Mouse (Mus musculus) midbrain, embryonic 13.5 days (tissue): ENCODE data around the gene Padi1. TPM values are rescaled to one million over a fixed set of nuclear protein-coding genes. Genes with fewer than 3 reads are reported as not detected.

Source experiments
- ATAC-seq: fragments of 200-750 bp; cut with Nextera tagmentation; 2 replicates; pipeline ENCODE4 v1.8.0; 2017; ENCODE audit warnings: mild to moderate bottlenecking, moderate TSS enrichment, moderate library complexity
- H3K27ac ChIP-seq: fragments of 300-500 bp; sonication (generic); 2 replicates; pipeline ENCODE4 v1.5.1; 2015; ENCODE audit warnings: inconsistent platforms, mild to moderate bottlenecking, moderate library complexity
- H3K27me3 ChIP-seq: fragments of 300-500 bp; sonication (generic); 2 replicates; pipeline ENCODE4 v1.6.1; 2015; ENCODE audit warnings: mild to moderate bottlenecking, inconsistent platforms
- H3K36me3 ChIP-seq: fragments of 300-500 bp; sonication (generic); 2 replicates; pipeline ENCODE4 v1.6.1; 2015; ENCODE audit warnings: mild to moderate bottlenecking, inconsistent platforms
- H3K4me1 ChIP-seq: fragments of 300-500 bp; sonication (generic); replicated peaks from 2 replicates; pipeline ENCODE4 v1.6.1; 2015; ENCODE audit warnings: inconsistent platforms
- H3K4me2 ChIP-seq: fragments of 300-500 bp; sonication (generic); replicated peaks from 2 replicates; pipeline ENCODE4 v1.6.1; 2015; ENCODE audit warnings: moderate library complexity, mild to moderate bottlenecking, inconsistent platforms
- H3K4me3 ChIP-seq: fragments of 300-500 bp; sonication (generic); replicated peaks from 2 replicates; pipeline ENCODE4 v1.5.1; 2015; ENCODE audit warnings: mild to moderate bottlenecking, inconsistent platforms
- H3K9ac ChIP-seq: fragments of 300-500 bp; sonication (generic); replicated peaks from 2 replicates; pipeline ENCODE4 v1.6.1; 2015; ENCODE audit warnings: mild to moderate bottlenecking, inconsistent platforms
- H3K9me3 ChIP-seq: fragments of 300-500 bp; sonication (generic); 2 replicates; pipeline ENCODE4 v1.6.1; 2016; ENCODE audit warnings: mild to moderate bottlenecking, inconsistent platforms
- WGBS: fragments of 180-500 bp; shearing (Covaris S2); methylation state at CpG from one replicate; pipeline ENCODE4 v1.1.7; 2015; 5-methylcytosine and 5-hydroxymethylcytosine counted together
- polyA plus RNA-seq: library from polyadenylated mRNA; unstranded; fragments of >200 nt; fragmentation: Nextera tagmentation; extraction: Ambion mirVana; gene quantifications from 2 replicates; pipeline ENCODE4 v1.2.1, GENCODE M21; 2015

The Padi1 gene
- polyA plus RNA-seq, 1 experiment from 2014 or later: not detected

DNA sequence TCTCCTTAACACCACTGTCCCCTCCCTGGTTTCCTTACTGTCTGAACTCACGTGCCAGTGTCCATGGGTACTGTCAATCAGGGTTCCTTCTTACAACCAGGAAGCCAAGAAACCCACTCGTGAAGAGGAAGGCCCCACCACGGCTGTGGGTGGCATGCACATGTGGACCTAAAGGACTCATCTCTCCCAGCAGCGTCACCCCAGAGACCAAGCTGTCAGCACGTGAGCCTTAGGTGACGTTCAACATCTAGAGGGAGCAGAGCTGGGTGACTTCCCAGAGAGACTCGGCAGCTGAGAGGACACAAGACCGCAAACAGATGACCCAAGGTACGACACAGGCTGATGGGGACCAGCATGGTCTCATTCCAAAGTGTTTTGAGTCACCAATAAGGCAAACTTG lies 31.9 kb upstream of the Padi1 start:
- H3K4me1 ChIP-seq: peaks cover 4% of the 10 kb centered on the region; the same call in 1 of the 2 replicates
- H3K36me3 ChIP-seq: no peaks in the 10 kb centered on the region
- H3K4me2 ChIP-seq: no peak overlapping the region
- ATAC-seq: no peak
- no peak overlapping the region for H3K9ac ChIP-seq
- H3K27ac ChIP-seq: no peak overlapping the region
- H3K9me3 ChIP-seq: peaks cover 13% of the 10 kb centered on the region
- H3K27me3 ChIP-seq: no peaks in the 10 kb centered on the region
- no peak overlapping the region for H3K4me3 ChIP-seq
- 78% methylated on average over 9 of the region's 9 CpGs for WGBS

DNA sequence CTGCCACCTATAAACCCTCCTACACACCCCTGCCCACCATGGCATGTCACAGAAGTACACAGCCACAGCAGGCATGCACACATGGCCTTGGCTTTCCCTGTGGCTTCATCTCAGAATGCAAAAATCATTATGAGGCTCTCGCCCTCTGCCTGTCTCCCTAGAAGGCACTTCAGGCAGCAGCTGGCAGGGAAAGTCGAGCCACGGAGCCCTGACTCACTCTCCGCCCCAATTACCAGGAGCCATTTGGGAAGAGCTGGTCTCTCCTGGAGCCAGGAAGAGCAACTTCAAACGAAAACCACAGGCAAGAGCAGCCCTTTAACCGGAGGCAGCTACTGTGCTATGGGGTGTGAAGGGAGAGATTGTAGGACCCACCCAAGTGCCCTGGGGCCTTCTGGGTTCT lies 31.1 kb upstream of the Padi1 start:
- no peak overlapping the region for H3K27ac ChIP-seq
- peaks cover 7% of the 10 kb centered on the region for H3K9me3 ChIP-seq
- no peak overlapping the region for H3K4me2 ChIP-seq
- no peaks in the 10 kb centered on the region for H3K36me3 ChIP-seq
- no peak overlapping the region for H3K4me3 ChIP-seq
- H3K27me3 ChIP-seq: no peaks in the 10 kb centered on the region
- peaks cover 4% of the 10 kb centered on the region; the same call in 1 of the 2 replicates for H3K4me1 ChIP-seq
- WGBS: 70% methylated on average over 6 of the region's 6 CpGs
- no peak for ATAC-seq
- no peak overlapping the region for H3K9ac ChIP-seq

DNA sequence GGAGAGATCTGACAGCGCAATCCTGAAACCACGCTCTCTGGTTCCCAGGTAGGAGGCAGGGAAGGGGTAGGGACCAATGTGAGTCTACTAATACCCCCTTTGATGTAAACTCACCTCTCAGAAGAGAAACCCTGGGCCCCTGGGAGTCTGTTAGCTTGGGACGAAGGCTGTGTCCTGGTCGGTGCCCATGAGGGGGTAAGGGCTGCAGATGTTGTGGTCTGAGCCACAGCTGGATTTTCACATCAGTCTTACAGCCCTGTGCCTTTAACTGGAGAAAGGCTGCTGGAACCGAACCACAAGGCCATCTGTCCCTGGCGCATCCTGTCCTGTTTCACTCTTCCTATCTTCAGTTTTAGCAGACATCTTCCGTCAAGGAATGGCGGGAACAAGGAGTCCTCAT lies 30.6 kb upstream of the Padi1 start:
- Histone ChIP-seq H3K9me3 (peaks cover 7% of the 10 kb centered on the region), H3K4me1 (peaks cover 4% of the 10 kb centered on the region; the same call in 1 of the 2 replicates), H3K4me2 (no peak overlapping the region), H3K36me3 (no peaks in the 10 kb centered on the region), H3K4me3 (no peak overlapping the region), H3K27me3 (no peaks in the 10 kb centered on the region), H3K9ac (no peak overlapping the region), H3K27ac (no peak overlapping the region)
- 90% methylated on average over 8 of the region's 8 CpGs for WGBS
- no peak for ATAC-seq

DNA sequence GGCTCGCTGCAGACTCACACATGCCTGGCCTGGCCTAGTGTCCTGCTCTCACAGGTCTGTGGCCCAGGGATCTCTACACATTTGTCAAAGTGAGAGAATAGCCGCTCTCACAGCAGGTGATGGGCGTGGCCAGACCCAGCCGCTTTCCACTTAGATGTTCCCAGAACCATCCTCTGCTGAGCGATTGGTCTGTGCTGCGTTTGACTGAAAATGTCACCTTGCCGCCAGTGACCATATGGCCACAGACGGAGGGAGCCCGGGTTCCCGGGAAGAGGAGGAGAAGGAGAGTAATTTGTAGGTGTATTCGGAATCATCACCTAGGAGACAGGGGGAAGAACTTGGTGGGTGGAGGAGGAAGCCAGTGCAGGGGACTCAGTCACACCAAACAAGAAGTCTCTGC lies 27.4 kb upstream of the Padi1 start:
- Histone ChIP-seq H3K27me3 (peaks cover 14% of the 10 kb centered on the region; the same call in 1 of the 2 replicates), H3K9me3 (peaks cover 7% of the 10 kb centered on the region), H3K4me3 (no peak overlapping the region), H3K9ac (no peak overlapping the region), H3K4me1 (peaks cover 10% of the 10 kb centered on the region), H3K27ac (no peak overlapping the region), H3K4me2 (no peak overlapping the region), H3K36me3 (no peaks in the 10 kb centered on the region)
- ATAC-seq: no peak
- WGBS: 70% methylated on average over 11 of the region's 11 CpGs

DNA sequence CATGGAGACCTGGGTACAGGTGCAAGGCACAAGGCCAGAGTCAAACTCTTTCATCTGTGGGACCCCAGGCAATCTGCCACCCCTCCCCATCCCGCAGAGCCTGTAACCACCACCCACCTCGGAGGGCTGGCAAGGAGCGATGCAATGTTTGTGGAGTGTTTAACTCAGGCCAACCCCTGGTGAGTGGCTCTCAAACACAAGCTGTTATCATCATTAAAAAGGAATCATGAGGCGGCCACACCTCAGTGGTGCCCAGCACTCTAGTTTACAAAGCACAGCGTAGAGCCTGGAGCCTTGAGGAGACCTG lies 27.1 kb upstream of the Padi1 start:
- ATAC-seq: no peak
- WGBS: 87% methylated on average over 5 of the region's 5 CpGs
- peaks cover 7% of the 10 kb centered on the region for H3K9me3 ChIP-seq
- peaks cover 10% of the 10 kb centered on the region for H3K4me1 ChIP-seq
- no peak overlapping the region for H3K4me2 ChIP-seq
- no peak overlapping the region for H3K4me3 ChIP-seq
- peaks cover 16% of the 10 kb centered on the region; the same call in 1 of the 2 replicates for H3K27me3 ChIP-seq
- no peaks in the 10 kb centered on the region for H3K36me3 ChIP-seq
- no peak overlapping the region for H3K27ac ChIP-seq
- H3K9ac ChIP-seq: no peak overlapping the region

DNA sequence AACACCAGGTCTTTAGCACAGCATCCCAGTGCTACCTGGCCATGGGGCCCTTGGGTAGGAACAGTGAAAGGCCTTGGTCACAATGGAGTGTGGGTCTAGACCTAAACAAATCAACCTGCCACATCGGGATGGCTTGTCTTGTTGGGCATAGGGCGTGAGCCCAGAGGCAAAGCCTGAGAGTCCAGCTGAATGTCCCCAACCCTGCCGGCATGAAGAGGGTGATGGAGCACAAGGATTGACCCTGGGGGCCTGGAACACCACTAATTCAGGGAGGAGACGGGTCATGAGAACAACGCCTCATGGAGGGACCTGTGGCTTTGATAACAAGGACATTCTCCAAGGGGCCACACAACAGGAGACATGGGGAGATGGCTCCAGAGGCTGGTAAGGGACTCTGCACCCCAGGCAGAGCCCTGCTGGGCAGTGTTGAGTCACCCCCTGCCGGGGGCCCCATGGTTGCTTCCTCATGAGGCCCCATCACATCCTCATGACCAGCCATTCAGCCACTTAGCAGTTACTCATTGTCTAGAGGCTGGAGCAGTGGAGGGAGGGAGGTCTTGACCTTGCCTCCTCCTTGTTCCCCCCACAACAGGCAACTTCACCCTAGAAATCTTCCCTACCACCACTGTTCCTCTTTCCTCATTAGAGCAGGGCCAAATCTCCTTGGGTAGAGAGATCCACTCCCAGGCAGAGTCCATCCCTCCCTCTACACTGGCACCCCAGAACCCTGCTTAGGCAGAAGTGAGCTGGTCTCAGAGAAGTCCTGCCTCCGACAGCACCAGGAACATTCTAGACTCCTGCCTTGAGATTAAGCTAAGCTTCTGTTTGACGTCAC lies 26.5 kb upstream of the Padi1 start:
- Histone ChIP-seq H3K4me1 (peaks cover 10% of the 10 kb centered on the region), H3K27me3 (peaks cover 16% of the 10 kb centered on the region; the same call in 1 of the 2 replicates), H3K36me3 (no peaks in the 10 kb centered on the region), H3K9me3 (peaks cover 7% of the 10 kb centered on the region), H3K4me3 (no peak overlapping the region), H3K4me2 (no peak overlapping the region), H3K9ac (no peak overlapping the region), H3K27ac (no peak overlapping the region)
- 89% methylated on average over 8 of the region's 8 CpGs for WGBS
- ATAC-seq: no peak

DNA sequence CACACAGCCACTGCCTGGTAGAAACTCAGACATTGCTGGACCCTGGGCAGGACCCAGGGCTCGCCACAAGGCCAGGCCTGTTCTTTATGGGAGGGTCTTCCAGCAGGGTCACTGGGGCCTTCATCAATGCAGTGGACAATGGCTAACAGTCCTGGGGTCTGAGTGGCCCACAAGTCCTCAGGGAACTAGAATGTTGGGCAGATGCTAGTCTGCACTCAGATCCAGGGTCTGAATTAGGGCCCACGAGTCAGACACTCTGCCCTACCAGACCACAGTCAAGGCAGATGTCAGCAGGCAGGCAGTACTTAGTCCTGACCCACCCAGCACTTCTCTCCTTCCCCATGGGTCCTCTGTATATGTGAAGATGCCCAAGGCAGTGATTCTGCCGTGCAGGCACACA lies 25.8 kb upstream of the Padi1 start:
- no peak overlapping the region for H3K27ac ChIP-seq
- 84% methylated on average over 3 of the region's 3 CpGs for WGBS
- peaks cover 16% of the 10 kb centered on the region; the same call in 1 of the 2 replicates for H3K27me3 ChIP-seq
- ATAC-seq: no peak
- peaks cover 10% of the 10 kb centered on the region for H3K4me1 ChIP-seq
- H3K4me3 ChIP-seq: no peak overlapping the region
- no peak overlapping the region for H3K4me2 ChIP-seq
- H3K9ac ChIP-seq: no peak overlapping the region
- peaks cover 7% of the 10 kb centered on the region for H3K9me3 ChIP-seq
- H3K36me3 ChIP-seq: no peaks in the 10 kb centered on the region

DNA sequence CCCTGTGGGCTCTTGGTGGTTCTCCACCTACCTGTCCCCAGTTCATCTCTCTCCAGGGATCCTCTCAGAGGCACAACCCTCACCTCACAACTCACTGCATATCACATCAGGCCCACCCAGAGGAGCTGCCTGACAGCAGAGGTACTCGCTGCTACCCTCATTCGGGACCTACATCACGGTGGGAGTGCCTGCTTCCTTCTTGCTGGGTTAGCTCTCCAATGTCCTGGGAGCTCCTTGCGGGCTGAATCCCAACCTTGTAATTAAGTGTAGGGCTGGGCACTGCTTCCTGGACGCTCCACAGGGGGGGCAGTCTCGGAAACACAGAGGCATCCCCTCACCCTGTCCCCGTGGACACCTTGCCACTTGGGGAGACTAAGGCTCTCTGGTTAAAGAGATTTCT lies 25.3 kb upstream of the Padi1 start:
- Histone ChIP-seq H3K9ac (no peak overlapping the region), H3K4me1 (peaks cover 10% of the 10 kb centered on the region), H3K4me2 (no peak overlapping the region), H3K4me3 (no peak overlapping the region), H3K27me3 (peaks cover 16% of the 10 kb centered on the region; the same call in 1 of the 2 replicates), H3K27ac (no peak overlapping the region), H3K9me3 (peaks cover 7% of the 10 kb centered on the region), H3K36me3 (no peaks in the 10 kb centered on the region)
- WGBS: 82% methylated on average over 7 of the region's 7 CpGs
- no peak for ATAC-seq

DNA sequence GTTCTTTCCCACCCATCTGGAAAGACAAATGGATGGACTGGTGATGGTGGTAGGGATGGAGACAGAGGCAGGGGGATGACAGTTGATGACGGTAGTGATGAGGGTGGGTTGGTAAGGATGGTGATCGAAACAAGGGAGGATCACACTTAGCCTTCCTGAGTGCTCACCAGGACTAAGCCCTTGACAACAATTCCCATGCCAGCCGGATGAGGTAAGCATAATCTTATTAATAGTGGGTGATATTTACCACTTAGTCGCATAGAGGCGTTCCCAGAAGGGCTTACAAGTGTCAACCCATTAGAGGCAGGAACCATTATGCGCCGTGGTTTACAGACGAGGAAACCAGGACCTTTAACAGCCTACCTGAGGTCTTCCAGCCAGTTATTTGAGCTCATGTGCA lies 24.4 kb upstream of the Padi1 start:
- peaks cover 16% of the 10 kb centered on the region; the same call in 1 of the 2 replicates for H3K27me3 ChIP-seq
- H3K9me3 ChIP-seq: peaks cover 7% of the 10 kb centered on the region
- peaks cover 10% of the 10 kb centered on the region for H3K4me1 ChIP-seq
- no peak overlapping the region for H3K4me3 ChIP-seq
- 89% methylated on average over 8 of the region's 8 CpGs for WGBS
- no peak for ATAC-seq
- H3K4me2 ChIP-seq: no peak overlapping the region
- no peak overlapping the region for H3K27ac ChIP-seq
- H3K36me3 ChIP-seq: no peaks in the 10 kb centered on the region
- no peak overlapping the region for H3K9ac ChIP-seq

DNA sequence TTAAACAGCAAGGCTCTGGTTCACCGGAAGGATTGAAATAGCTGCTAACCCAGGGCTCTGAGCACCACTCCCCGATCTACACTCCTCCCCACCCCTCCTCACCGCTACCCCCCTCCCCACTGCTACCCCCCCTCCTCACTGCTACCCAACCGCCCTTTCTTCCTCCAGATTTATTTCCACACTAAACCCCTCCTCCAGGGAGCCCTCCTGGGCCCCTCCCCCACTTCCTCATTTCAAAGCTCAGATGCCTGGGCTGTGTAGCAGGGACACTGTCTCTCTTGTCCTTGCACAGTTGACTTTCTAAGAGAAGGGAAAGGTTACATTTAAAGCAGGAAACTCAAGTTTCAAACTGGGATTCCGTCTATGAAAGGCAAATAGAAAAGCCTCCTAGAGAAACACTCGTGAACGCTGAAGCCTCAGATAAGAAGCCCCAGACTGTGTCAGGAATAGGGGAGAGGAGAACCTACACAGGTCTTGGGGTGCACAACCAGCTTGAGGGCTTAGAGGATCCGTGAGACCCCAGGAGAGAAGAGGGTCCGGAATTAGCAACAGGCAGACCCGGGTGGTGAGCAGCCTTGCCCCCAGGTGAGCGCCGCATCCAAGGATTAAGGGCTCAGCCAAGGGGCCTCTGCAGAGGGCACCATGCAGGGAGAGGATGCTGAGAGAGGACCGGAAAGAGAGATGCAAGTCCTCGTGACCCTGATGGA lies 23.1 kb upstream of the Padi1 start:
- ATAC-seq: no peak
- Histone ChIP-seq H3K9ac (no peak overlapping the region), H3K4me1 (peaks cover 10% of the 10 kb centered on the region), H3K4me2 (peak overlapping the region; percentile 17), H3K27ac (no peak overlapping the region), H3K4me3 (no peak overlapping the region), H3K36me3 (no peaks in the 10 kb centered on the region), H3K27me3 (peaks cover 16% of the 10 kb centered on the region; the same call in 1 of the 2 replicates), H3K9me3 (peaks cover 7% of the 10 kb centered on the region)
- WGBS: 3% methylated on average over 14 of the region's 14 CpGs

DNA sequence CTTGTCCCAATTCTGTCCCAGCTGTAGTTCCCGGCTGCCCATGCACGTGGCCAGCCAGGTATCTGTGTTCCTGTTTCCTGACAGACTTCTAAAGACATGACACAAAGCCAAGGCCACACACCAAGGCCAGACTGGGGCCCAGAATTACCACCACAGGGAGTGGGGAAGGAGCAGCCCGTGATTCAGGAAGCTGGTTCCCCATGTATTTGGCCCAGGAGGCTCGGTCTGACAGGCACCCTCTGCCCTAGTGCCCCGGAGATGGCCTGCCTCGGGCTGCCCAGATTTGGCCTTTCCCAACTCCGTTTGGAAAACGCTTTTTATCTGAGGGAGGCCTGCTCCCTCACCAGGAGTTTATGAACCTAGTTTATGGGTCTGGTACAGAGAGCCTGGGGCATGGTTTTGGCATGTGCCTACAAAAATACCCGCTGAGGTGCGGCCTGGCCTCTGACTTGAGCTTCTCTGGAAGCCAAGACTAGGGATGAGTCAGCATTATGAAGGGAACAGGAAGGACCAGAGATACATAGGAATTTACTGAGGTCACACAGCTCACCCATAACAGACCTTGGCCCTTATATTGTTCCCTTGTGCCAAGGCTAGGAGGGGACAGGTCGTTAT lies 16.6 kb upstream of the Padi1 start:
- no peaks in the 10 kb centered on the region for H3K27me3 ChIP-seq
- H3K4me3 ChIP-seq: no peak overlapping the region
- H3K9ac ChIP-seq: no peak overlapping the region
- no peaks in the 10 kb centered on the region for H3K4me1 ChIP-seq
- no peak for ATAC-seq
- no peaks in the 10 kb centered on the region for H3K9me3 ChIP-seq
- no peak overlapping the region for H3K27ac ChIP-seq
- no peak overlapping the region for H3K4me2 ChIP-seq
- H3K36me3 ChIP-seq: no peaks in the 10 kb centered on the region
- 82% methylated on average over 11 of the region's 11 CpGs for WGBS

DNA sequence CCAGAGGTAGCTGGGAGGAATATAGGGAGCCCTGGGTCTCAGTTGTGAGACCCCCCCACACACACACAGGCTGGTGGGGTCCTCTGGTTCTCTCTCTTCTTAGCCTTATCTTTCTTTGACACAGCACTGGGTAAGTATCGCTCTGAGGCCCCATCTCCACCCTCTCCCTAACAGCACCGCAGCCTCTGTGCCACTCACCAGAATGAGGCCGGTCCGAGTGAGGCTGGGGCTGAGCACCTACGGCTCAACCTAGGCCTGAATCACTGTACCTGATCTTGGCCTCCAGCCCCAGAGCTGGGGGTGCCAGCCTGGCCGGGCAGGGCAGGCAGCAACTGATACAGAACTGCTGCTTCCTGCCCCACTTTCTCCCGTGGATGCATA lies 15.2 kb upstream of the Padi1 start:
- no peaks in the 10 kb centered on the region for H3K36me3 ChIP-seq
- no peaks in the 10 kb centered on the region for H3K9me3 ChIP-seq
- 93% methylated on average over 7 of the region's 7 CpGs for WGBS
- ATAC-seq: no peak
- H3K4me3 ChIP-seq: no peak overlapping the region
- H3K9ac ChIP-seq: no peak overlapping the region
- no peaks in the 10 kb centered on the region for H3K4me1 ChIP-seq
- no peak overlapping the region for H3K4me2 ChIP-seq
- no peaks in the 10 kb centered on the region for H3K27me3 ChIP-seq
- no peak overlapping the region for H3K27ac ChIP-seq
